Comparison of ENCODE assay signal across 10 mouse cellular contexts in the genomic region with DNA sequence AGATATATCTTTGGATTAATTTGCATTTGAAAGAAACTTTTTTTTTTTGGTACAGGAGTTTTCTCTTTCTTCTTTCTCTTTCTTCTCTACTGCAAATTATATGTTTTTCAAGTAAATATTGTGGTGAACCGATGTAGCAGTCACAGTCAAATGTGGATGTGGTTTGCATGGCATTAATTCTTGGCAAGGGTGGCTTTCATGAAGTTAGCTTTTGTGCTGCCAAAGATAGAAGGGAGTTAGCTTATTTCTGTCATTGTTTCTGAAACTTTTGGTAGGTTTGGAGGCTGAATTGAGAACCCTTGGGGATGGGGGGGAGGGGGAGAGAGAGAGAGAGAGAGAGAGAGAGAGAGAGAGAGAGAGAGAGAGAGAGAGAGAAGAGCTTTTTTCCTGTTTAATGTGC.
A peak's percentile ranks its signal among the peaks of the same experiment; 100 is the strongest.
DNase-seq lines count a peak whose midpoint lies in the region; ATAC-seq lines count a peak whose summit lies in the region.
"Had no signal": no experiment of that assay in that cellular context is flagged by ENCODE, and none has a peak within 500 bp of the region (broad histone marks: within the 10 kb centered on the region; RNA-seq: fewer than 3 reads in every experiment).

No protein-coding gene starts in this region.

- WGBS in heart, embryonic 10.5 days: 78% methylated on average over 1 of the region's 1 CpGs
- whole genome bisulfite sequencing in forebrain, embryonic 13.5 days: 26% methylated on average over 1 of the region's 1 CpGs
- WGBS in midbrain, embryonic 12.5 days: 36% methylated on average over 1 of the region's 1 CpGs

- DNase-seq in heart, embryonic 10.5 days (ENCODE audit: low spot score): peak; percentile 3
- DNase-seq in heart, adult 18-20 months: no peak
- peak; percentile 48 for DNase-seq in NIH3T3 (ENCODE audit: low read depth)
- no peak for DNase-seq in retina, embryonic 14.5 days (ENCODE audit: low spot score)
- DNase-seq in lung, postnatal 36 days: no peak
- no peak for DNase-seq in cerebellum, postnatal 10 days

- ATAC-seq in forebrain, embryonic 13.5 days: no peak
- ATAC-seq in midbrain, embryonic 12.5 days (ENCODE audit: low FRiP score, low read depth): no peak
- ATAC-seq: CD4-positive, CD25-positive, alpha-beta regulatory T cell, adult 4 months had no signal

- H3K4me1 ChIP-seq in heart, embryonic 10.5 days: peaks cover 22% of the 10 kb centered on the region
- H3K4me1 ChIP-seq in forebrain, embryonic 13.5 days: peaks cover 32% of the 10 kb centered on the region
- H3K4me1 ChIP-seq in midbrain, embryonic 12.5 days: peaks cover 37% of the 10 kb centered on the region

- H3K9me3 ChIP-seq in heart, embryonic 10.5 days: no peaks in the 10 kb centered on the region
- H3K9me3 ChIP-seq in forebrain, embryonic 13.5 days (replicated peaks): no peaks in the 10 kb centered on the region
- no peaks in the 10 kb centered on the region for H3K9me3 ChIP-seq in midbrain, embryonic 12.5 days

- peak overlapping the region; percentile 0; the same call in 1 of the 2 replicates for H3K4me3 ChIP-seq in heart, embryonic 10.5 days
- H3K4me3 ChIP-seq in forebrain, embryonic 13.5 days: no peak overlapping the region
- H3K4me3 ChIP-seq in midbrain, embryonic 12.5 days: peak overlapping the region; percentile 14
- H3K4me3 ChIP-seq: left cerebral cortex, adult 2 months had no signal

- H3K4me2 ChIP-seq in forebrain, embryonic 13.5 days: peak overlapping the region; percentile 31
- H3K4me2 ChIP-seq in midbrain, embryonic 12.5 days (replicated peaks): peak overlapping the region; percentile 43

- 0 out of 2 replicates have a peak overlapping the region, but pooled peaks have one; percentile 74 for H3K27ac ChIP-seq in heart, embryonic 10.5 days
- H3K27ac ChIP-seq in forebrain, embryonic 13.5 days: peak overlapping the region; percentile 57; the same call in 1 of the 2 replicates
- H3K27ac ChIP-seq in midbrain, embryonic 12.5 days (replicated peaks): peak overlapping the region; percentile 87
- H3K27ac ChIP-seq: left cerebral cortex, adult 2 months had no signal

- H3K9ac ChIP-seq in forebrain, embryonic 13.5 days: no peak overlapping the region
- H3K9ac ChIP-seq in midbrain, embryonic 12.5 days (replicated peaks): no peak overlapping the region

- H3K36me3 ChIP-seq in heart, embryonic 10.5 days: no peaks in the 10 kb centered on the region
- H3K36me3 ChIP-seq in forebrain, embryonic 13.5 days (ENCODE audit: poor library complexity, severe bottlenecking): no peaks in the 10 kb centered on the region
- no peaks in the 10 kb centered on the region for H3K36me3 ChIP-seq in midbrain, embryonic 12.5 days

- H3K27me3 ChIP-seq in heart, embryonic 10.5 days (ENCODE audit: insufficient read depth, poor library complexity, severe bottlenecking): no peaks in the 10 kb centered on the region
- H3K27me3 ChIP-seq in forebrain, embryonic 13.5 days: no peaks in the 10 kb centered on the region
- H3K27me3 ChIP-seq in midbrain, embryonic 12.5 days: no peaks in the 10 kb centered on the region

Comparison
In these comparisons a context has a peak if more than half of its experiments do, and no peak if none do; other contexts are left out.
1. DNase-seq: peak in heart, embryonic 10.5 days (single experiment) and NIH3T3 (single experiment); none in heart, adult 18-20 months (0 of 2), retina, embryonic 14.5 days (single experiment), lung, postnatal 36 days (single experiment) and cerebellum, postnatal 10 days (0 of 2).
2. Peak in every context shown above with its lines, with median percentiles within 50 percentile points of each other: H3K27ac ChIP-seq.